Mouse (Mus musculus) midbrain, embryonic 15.5 days (tissue): ENCODE measurements at regions not wholly inside any gene's neighbourhood (a gene's known extent, or its start where the extent isn't known, plus 50 kb on each side); places are given as distances from the start of the nearest gene placed in this dataset.
"Not testable (repeated sequence)": the region's sequence is repeated elsewhere in the genome, so short reads cannot be mapped to it uniquely, and the experiment has no call there.

Experiments
- ATAC-seq: fragments of 200-750 bp; cut with Nextera tagmentation; replicated peaks from 2 replicates; pipeline ENCODE4 v1.8.0; 2017; ENCODE audit warnings: moderate TSS enrichment
- H3K27ac ChIP-seq: fragments of 300-500 bp; sonication (generic); 2 replicates; pipeline ENCODE4 v1.5.1; 2015; ENCODE audit warnings: mild to moderate bottlenecking, inconsistent platforms
- H3K27me3 ChIP-seq: fragments of 300-500 bp; sonication (generic); replicated peaks from 2 replicates; pipeline ENCODE4 v1.6.1; 2015; ENCODE audit warnings: inconsistent platforms
- H3K36me3 ChIP-seq: fragments of 300-500 bp; sonication (generic); replicated peaks from 2 replicates; pipeline ENCODE4 v1.6.1; 2015; ENCODE audit warnings: inconsistent platforms
- H3K4me1 ChIP-seq: fragments of 300-500 bp; sonication (generic); 2 replicates; pipeline ENCODE4 v1.6.1; 2015; ENCODE audit warnings: inconsistent platforms
- H3K4me2 ChIP-seq: fragments of 300-500 bp; sonication (generic); 2 replicates; pipeline ENCODE4 v1.6.1; 2015; ENCODE audit warnings: inconsistent platforms, mild to moderate bottlenecking, moderate library complexity
- H3K4me3 ChIP-seq: fragments of 300-500 bp; sonication (generic); 2 replicates; pipeline ENCODE4 v1.5.1; 2015; ENCODE audit warnings: mild to moderate bottlenecking, inconsistent platforms
- H3K9ac ChIP-seq: fragments of 300-500 bp; sonication (generic); 2 replicates; pipeline ENCODE4 v1.6.1; 2015; ENCODE audit warnings: mild to moderate bottlenecking, inconsistent platforms
- H3K9me3 ChIP-seq: fragments of 300-500 bp; sonication (generic); 2 replicates; pipeline ENCODE4 v1.6.1; 2016; ENCODE audit warnings: inconsistent platforms
- WGBS: fragments of 180-500 bp; shearing (Covaris S2); methylation state at CpG from one replicate; pipeline ENCODE4 v1.1.7; 2015; ENCODE audit warnings: mixed read lengths; 5-methylcytosine and 5-hydroxymethylcytosine counted together

DNA sequence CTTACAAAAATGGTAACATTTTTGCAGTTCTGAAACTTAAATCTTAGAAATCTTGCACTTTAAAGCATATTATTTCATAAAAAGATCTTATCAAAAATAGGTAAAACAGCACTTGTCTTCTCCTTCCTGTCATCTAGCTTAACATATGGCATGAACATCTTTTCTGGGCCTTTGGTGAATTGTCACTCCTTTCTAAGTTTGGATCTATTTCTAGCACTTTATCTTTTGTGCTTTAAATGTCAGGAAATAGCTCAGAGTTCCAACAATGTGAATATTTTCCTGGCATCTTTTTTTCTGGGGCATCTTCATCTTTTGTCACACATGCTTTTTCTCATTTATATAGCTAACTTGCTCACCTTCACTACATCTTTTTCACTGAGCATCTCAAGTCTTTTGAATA lies 527.4 kb upstream of the Gm5150 start:
- Histone ChIP-seq H3K4me3 (no peak overlapping the region), H3K4me1 (no peaks in the 10 kb centered on the region), H3K27ac (no peak overlapping the region), H3K9me3 (no peaks in the 10 kb centered on the region), H3K9ac (no peak overlapping the region), H3K36me3 (no peaks in the 10 kb centered on the region), H3K27me3 (no peaks in the 10 kb centered on the region), H3K4me2 (no peak overlapping the region)
- no peak for ATAC-seq

DNA sequence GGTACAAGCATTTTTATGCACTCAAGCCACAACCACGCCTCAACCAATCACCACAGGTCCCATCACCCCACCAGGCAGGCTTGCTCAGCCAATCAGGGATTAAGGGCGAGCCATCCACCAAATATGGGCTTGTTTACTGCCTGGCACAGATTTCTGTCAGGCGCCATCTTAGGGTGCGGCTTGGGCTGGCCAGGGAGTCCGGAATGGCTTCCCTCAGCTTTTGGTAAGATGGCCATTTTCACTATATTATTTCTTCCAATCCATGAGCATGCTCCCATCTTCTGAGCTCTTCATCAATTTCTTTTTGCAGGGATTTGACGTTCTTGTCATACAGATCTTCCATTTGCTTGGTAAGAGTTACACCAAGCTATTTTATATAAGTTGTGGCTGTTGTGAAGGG lies 521.3 kb upstream of the Gm5150 start:
- ATAC-seq, H3K36me3 ChIP-seq, H3K4me1 ChIP-seq, H3K27ac ChIP-seq, H3K9ac ChIP-seq, H3K4me2 ChIP-seq, H3K4me3 ChIP-seq, H3K27me3 ChIP-seq, H3K9me3 ChIP-seq: not testable (repeated sequence)
- 87% methylated on average over 6 of the region's 6 CpGs for WGBS

DNA sequence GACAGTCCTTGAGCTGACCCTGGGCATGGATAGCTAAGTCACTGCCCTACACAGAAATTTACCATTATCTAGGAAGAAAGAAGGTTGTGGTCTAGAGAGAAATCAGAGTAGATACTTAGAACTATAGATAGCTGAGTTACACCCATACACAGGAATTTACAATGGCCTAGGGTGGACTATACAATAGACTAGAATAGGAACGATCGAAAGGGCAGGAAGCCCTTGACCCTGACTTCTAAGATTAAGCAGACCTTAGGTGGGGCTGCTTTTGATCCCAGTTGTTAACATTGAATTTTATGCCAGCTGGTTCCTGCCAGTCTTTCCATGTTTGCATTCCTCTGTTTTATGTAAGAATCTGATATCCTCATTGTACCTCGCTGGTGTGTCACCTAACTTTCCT lies 482.2 kb upstream of the Gm5150 start:
- not testable (repeated sequence) for H3K9ac ChIP-seq, ATAC-seq, H3K27me3 ChIP-seq, H3K4me3 ChIP-seq, H3K4me2 ChIP-seq, H3K4me1 ChIP-seq, H3K36me3 ChIP-seq, H3K9me3 ChIP-seq, H3K27ac ChIP-seq
- WGBS: 89% methylated on average over 3 of the region's 3 CpGs

DNA sequence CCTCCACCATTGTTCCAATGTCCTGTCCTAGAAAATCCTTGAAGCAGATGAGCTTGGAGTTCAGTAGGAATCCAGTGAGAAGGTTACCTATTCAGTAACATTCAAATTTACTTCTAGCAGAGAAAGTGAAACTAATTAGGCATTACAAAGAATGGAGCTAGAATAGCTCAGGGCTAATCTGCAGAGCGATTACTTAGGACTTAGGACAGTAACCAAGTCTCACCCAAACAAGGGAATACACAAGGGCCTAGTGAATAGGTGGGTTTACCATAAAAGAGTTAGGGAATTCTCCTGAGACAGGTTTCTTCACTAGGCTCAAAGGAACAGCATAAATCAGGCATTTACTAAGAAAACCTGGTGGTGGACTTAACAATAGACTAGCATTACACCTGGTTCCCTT lies 476.5 kb upstream of the Gm5150 start:
- no peaks in the 10 kb centered on the region for H3K36me3 ChIP-seq
- H3K9ac ChIP-seq: no peak overlapping the region
- no peak overlapping the region for H3K4me2 ChIP-seq
- H3K4me1 ChIP-seq: no peaks in the 10 kb centered on the region
- no peaks in the 10 kb centered on the region for H3K9me3 ChIP-seq
- ATAC-seq: no peak
- 71% methylated on average over 1 of the region's 1 CpGs for WGBS
- no peak overlapping the region for H3K27ac ChIP-seq
- H3K4me3 ChIP-seq: no peak overlapping the region
- no peaks in the 10 kb centered on the region for H3K27me3 ChIP-seq

DNA sequence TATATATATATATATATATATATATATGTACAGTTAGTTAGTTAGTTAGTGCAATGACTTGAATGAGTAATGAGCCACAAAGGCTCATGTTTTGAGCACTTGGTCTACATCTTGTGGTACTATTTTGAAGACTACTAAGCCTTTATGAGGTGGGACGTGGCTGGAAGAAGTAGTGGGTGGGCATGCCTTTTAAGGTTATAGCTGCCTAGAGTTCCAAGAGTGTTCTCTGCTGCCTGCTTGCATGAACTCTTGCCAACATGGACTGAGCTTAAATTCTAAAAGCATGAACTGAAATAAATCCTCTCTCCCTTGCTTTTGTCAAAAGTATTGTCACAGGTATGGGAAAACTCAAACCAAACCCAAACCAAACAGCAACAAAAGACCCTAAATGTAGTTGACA lies 465.1 kb upstream of the Gm5150 start:
- no peak overlapping the region for H3K27ac ChIP-seq
- H3K9me3 ChIP-seq: no peaks in the 10 kb centered on the region
- H3K36me3 ChIP-seq: no peaks in the 10 kb centered on the region
- no peaks in the 10 kb centered on the region for H3K27me3 ChIP-seq
- H3K9ac ChIP-seq: no peak overlapping the region
- H3K4me2 ChIP-seq: no peak overlapping the region
- no peak for ATAC-seq
- no peak overlapping the region for H3K4me3 ChIP-seq
- peaks cover 6% of the 10 kb centered on the region; the same call in 1 of the 2 replicates for H3K4me1 ChIP-seq
- WGBS: 97% methylated on average over 1 of the region's 1 CpGs

DNA sequence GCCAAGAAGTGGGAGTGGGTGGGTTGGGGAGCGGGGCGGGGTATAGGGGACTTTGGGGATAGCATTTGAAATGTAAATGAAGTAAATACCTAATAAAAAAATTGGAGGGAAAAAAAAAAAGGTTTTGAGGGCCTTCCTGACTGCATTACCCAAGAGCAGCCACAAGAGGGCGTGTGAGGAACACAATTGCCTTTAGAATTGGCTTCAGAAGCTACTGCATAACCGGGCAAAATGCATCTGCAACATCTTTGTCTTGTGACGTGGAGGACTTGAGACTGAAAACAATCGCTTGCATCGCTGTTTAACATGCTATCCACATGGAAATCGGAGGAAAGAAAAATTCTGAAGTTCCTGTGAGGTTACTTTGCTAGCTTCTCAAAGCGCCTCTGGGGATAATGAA lies 460.2 kb upstream of the Gm5150 start:
- 7% methylated on average over 9 of the region's 9 CpGs for whole genome bisulfite sequencing
- Histone ChIP-seq H3K4me3 (peak overlapping the region; percentile 20), H3K4me2 (peak overlapping the region; percentile 38), H3K9ac (0 out of 2 replicates have a peak overlapping the region, but pooled peaks have one; percentile 2), H3K36me3 (no peaks in the 10 kb centered on the region), H3K27me3 (no peaks in the 10 kb centered on the region), H3K27ac (peak overlapping the region; percentile 73), H3K4me1 (peaks cover 6% of the 10 kb centered on the region; the same call in 1 of the 2 replicates), H3K9me3 (no peaks in the 10 kb centered on the region)
- ATAC-seq: peak; percentile 95

DNA sequence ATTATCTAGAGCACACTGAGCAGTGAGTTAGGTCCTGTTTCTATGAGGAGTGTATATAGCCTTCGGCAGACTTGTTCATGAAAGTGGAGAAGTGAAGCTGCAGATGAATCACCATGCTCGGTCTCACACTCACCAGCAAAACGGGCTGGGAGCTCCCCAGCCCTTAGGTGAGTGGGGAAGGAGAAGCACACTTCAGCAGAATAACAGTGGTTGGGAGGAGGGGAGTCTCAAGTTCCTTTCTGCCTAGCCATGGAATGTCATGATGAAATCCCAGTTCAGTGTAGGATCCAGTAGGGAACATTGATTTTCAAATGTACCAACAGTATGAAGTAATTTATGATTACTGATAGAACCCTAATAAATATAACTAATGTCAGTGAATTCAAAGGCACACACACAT lies 459.1 kb upstream of the Gm5150 start:
- Histone ChIP-seq H3K27me3 (no peaks in the 10 kb centered on the region), H3K4me2 (no peak overlapping the region), H3K4me1 (peaks cover 6% of the 10 kb centered on the region; the same call in 1 of the 2 replicates), H3K9me3 (no peaks in the 10 kb centered on the region), H3K27ac (no peak overlapping the region), H3K4me3 (no peak overlapping the region), H3K36me3 (no peaks in the 10 kb centered on the region), H3K9ac (no peak overlapping the region)
- 58% methylated on average over 3 of the region's 3 CpGs for WGBS
- ATAC-seq: no peak

DNA sequence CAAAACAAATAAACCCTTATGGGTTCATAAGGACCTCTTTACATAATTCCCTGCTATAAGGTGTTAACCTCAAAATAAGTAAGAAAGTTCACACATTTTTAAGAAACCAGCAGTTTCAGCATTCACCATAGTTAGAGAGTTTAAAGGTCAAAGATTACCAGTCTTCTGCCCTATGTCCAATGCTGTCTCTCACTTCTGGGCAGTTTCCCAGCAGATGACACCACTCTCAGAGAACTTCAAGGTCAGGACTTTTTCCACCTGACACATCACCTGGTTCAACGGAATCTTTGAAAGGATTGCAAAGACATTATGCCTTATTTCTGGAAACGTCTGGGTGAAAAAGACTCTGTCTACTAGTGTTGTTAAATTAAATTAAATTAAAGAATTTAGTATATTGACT lies 458.1 kb upstream of the Gm5150 start:
- Histone ChIP-seq H3K36me3 (no peaks in the 10 kb centered on the region), H3K4me2 (no peak overlapping the region), H3K4me1 (peaks cover 6% of the 10 kb centered on the region; the same call in 1 of the 2 replicates), H3K9ac (no peak overlapping the region), H3K4me3 (no peak overlapping the region), H3K9me3 (no peaks in the 10 kb centered on the region), H3K27me3 (no peaks in the 10 kb centered on the region), H3K27ac (no peak overlapping the region)
- 85% methylated on average over 2 of the region's 2 CpGs for WGBS
- ATAC-seq: no peak

DNA sequence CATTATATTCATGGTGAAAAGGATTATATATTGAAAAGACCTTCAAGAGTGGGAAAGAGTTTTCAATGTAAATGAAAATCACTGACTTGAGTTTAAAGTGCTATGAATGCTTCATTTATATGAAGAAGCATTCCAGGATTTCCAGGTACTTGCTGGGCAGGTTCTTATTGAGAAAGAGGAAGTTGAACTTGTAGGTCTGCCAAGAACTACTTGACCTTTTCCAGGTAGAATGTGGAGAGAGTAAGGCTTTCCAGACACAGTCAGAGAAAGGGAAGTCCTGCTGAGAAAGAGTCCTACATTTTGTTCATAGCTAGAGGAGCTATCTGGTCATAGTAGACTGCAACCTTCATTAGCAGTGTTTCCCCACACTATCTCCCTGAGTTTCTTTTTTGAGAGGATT lies 426.8 kb upstream of the Gm5150 start:
- no peaks in the 10 kb centered on the region for H3K36me3 ChIP-seq

DNA sequence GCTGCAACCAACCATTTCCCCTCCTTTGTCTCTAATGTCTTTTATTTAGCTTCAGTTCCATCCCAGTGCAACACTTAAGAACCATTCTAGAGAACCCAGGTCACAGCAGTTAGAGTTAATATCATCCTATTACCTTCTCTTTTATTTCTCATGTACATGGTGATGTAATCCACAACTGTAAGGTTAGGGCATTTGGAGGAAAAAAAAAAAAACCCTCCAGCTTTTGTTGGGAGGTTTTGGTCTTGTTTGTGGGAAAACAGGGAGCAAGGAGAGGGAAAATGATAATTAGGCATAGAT lies 425.5 kb upstream of the Gm5150 start:
- Histone ChIP-seq H3K4me1 (peaks cover 8% of the 10 kb centered on the region; the same call in 1 of the 2 replicates), H3K9me3 (no peaks in the 10 kb centered on the region), H3K27ac (peak overlapping the region; percentile 69), H3K36me3 (no peaks in the 10 kb centered on the region), H3K4me3 (no peak overlapping the region), H3K4me2 (no peak overlapping the region), H3K27me3 (no peaks in the 10 kb centered on the region), H3K9ac (no peak overlapping the region)
- ATAC-seq: peak; percentile 80; the same call in 1 of the 2 replicates

More for the DNA sequence above, 426.8 kb upstream of the Gm5150 start:
- no peaks in the 10 kb centered on the region for H3K9me3 ChIP-seq
- no peaks in the 10 kb centered on the region for H3K27me3 ChIP-seq
- peaks cover 8% of the 10 kb centered on the region; the same call in 1 of the 2 replicates for H3K4me1 ChIP-seq
- no peak overlapping the region for H3K9ac ChIP-seq
- no peak for ATAC-seq
- H3K27ac ChIP-seq: no peak overlapping the region
- H3K4me3 ChIP-seq: no peak overlapping the region
- H3K4me2 ChIP-seq: no peak overlapping the region

DNA sequence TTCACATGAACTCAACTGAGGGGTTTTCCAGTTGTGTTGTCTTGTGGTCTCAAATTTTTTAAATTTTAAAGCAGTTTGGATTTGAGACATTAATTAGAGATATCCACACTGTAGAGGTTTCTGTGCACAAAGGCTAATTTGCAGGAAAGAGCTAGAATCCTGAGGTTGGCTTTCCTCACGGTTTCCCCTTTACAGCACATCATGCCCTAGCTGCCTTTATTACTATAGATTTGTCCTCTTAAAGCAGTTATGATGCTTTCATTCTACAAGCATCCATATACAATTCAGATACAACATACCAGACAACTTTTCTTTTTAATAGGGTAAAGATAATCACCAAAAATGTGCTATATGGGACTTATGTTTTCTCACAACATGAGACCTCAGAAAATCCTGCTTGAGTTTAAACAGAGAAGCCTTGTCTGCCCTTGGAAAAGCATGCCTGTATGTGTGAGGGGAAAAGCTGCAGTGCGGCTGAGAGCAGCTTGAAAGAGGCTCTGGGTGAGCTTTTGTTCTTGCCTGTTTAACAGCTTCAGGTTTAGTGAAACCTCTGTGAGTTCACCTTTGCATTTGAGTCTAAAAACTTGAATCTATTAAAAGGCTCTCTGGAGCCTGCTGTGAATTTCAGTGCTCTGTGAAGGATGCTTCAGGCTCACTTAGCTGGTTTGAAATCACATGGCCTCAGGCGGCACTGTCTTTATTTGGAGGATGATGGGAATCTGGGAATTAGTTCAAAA lies 425.0 kb upstream of the Gm5150 start:
- WGBS: 18% methylated on average over 3 of the region's 3 CpGs
- H3K4me2 ChIP-seq: no peak overlapping the region
- no peaks in the 10 kb centered on the region for H3K27me3 ChIP-seq
- peak; percentile 94 for ATAC-seq
- H3K9me3 ChIP-seq: no peaks in the 10 kb centered on the region
- peaks cover 8% of the 10 kb centered on the region; the same call in 1 of the 2 replicates for H3K4me1 ChIP-seq
- H3K36me3 ChIP-seq: no peaks in the 10 kb centered on the region
- H3K27ac ChIP-seq: peak overlapping the region; percentile 69
- no peak overlapping the region for H3K9ac ChIP-seq
- no peak overlapping the region for H3K4me3 ChIP-seq
